Mouse (Mus musculus): ENCODE measurements around the gene Atg9a. TPM values are rescaled to one million over a fixed set of nuclear protein-coding genes. Genes with fewer than 3 reads are reported as not detected.

The Atg9a gene
- polyA plus RNA-seq, 1 experiment from 2014 or later, result 33.0 TPM

- no peak overlapping the region for H3K9ac ChIP-seq (replicated peaks; ENCODE audit: low read length)
- H3K9me3 ChIP-seq (ENCODE audit: low read length), result no peaks in the 10 kb centered on the region
- H3K4me3 ChIP-seq (ENCODE audit: low read length), result no peak overlapping the region
- H3K4me1 ChIP-seq (ENCODE audit: insufficient read depth, low read length), result no peaks in the 10 kb centered on the region
- H3K27ac ChIP-seq (ENCODE audit: low read length), result no peak overlapping the region
- H3K4me2 ChIP-seq (replicated peaks; ENCODE audit: low read depth, low read length), result no peak overlapping the region
- H3K27me3 ChIP-seq (ENCODE audit: insufficient read depth, low read length), result no peaks in the 10 kb centered on the region
- WGBS, result 93% methylated on average over 1 of the region's 1 CpGs
- peaks cover 36% of the 10 kb centered on the region for H3K36me3 ChIP-seq (ENCODE audit: insufficient read depth, low read length)
- ATAC-seq (ENCODE audit: low FRiP score, low TSS enrichment), result no peak
Measured at GRCm38 (mm10) chr1:75201236-75201635, 9.2 kb upstream of the Atg9a start.

DNA sequence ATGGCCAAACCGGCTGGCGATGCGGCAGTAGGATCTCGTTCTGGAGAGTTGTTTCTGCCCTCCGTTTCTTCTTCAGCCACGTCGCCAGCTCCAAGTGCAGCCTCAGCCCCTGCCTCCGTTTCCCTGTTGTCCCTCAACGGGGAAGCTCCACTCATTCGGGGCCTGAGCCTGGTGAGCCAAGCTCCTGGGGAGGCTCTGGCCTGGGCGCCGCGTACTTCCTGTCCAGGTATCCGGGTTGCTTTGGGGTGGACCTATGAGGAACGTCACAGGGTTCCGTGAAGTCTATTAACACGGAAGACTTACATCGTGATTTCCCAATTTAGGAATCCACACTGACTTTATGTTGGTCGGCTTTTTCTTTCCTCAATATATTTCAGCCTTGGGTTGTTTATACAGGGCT is 456 bp upstream of the Atg9a start:
- Histone ChIP-seq H3K4me3 (ENCODE audit: low read length) (peak overlapping the region; percentile 86), H3K4me2 (replicated peaks; ENCODE audit: low read depth, low read length) (peak overlapping the region; percentile 92), H3K27me3 (ENCODE audit: insufficient read depth, low read length) (no peaks in the 10 kb centered on the region), H3K27ac (ENCODE audit: low read length) (peak overlapping the region; percentile 94), H3K4me1 (ENCODE audit: insufficient read depth, low read length) (peaks cover 23% of the 10 kb centered on the region), H3K36me3 (ENCODE audit: insufficient read depth, low read length) (peaks cover 25% of the 10 kb centered on the region), H3K9ac (replicated peaks; ENCODE audit: low read length) (peak overlapping the region; percentile 90), H3K9me3 (ENCODE audit: low read length) (no peaks in the 10 kb centered on the region)
- peak; percentile 62; the same call in 1 of the 2 replicates for ATAC-seq (ENCODE audit: low FRiP score, low TSS enrichment)
- under 1% methylated on average over 19 of the region's 19 CpGs for WGBS

- Histone ChIP-seq H3K36me3 (ENCODE audit: insufficient read depth, low read length) (peaks cover 26% of the 10 kb centered on the region), H3K9me3 (ENCODE audit: low read length) (no peaks in the 10 kb centered on the region), H3K4me3 (ENCODE audit: low read length) (peak overlapping the region; percentile 86), H3K4me2 (replicated peaks; ENCODE audit: low read depth, low read length) (peak overlapping the region; percentile 67), H3K27ac (ENCODE audit: low read length) (peak overlapping the region; percentile 89), H3K4me1 (ENCODE audit: insufficient read depth, low read length) (peaks cover 23% of the 10 kb centered on the region), H3K27me3 (ENCODE audit: insufficient read depth, low read length) (no peaks in the 10 kb centered on the region), H3K9ac (replicated peaks; ENCODE audit: low read length) (peak overlapping the region; percentile 89)
- 47% methylated on average over 5 of the region's 5 CpGs for WGBS
- ATAC-seq (ENCODE audit: low FRiP score, low TSS enrichment), result no peak
Measured at GRCm38 (mm10) chr1:75191258-75191621, 756 bp downstream of the Atg9a start.

DNA sequence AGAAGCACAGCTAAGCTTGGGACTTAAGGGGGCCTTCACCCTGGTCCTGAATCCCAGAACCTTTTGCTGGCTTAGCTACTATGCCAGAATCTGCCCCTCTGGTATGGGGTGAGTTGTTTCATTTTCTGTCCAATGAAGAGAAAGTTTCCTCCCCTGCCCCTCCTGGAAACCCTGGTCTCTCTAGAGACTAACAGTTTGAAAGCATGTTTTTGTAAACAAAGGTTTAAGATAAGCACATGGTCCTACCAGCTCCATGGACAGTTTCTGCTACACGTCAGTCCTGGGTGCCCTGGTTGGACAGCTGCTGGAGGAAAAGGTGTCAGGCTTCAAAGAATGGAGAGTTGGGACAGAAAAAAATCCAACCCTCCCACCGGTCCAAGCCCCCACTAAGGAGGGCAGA is 1.4 kb downstream of the Atg9a start:
- ATAC-seq (ENCODE audit: low FRiP score, low TSS enrichment), result no peak
- Histone ChIP-seq H3K36me3 (ENCODE audit: insufficient read depth, low read length) (peaks cover 26% of the 10 kb centered on the region), H3K27ac (ENCODE audit: low read length) (no peak overlapping the region), H3K4me3 (ENCODE audit: low read length) (no peak overlapping the region; the same call in 1 of the 2 replicates), H3K27me3 (ENCODE audit: insufficient read depth, low read length) (no peaks in the 10 kb centered on the region), H3K9ac (replicated peaks; ENCODE audit: low read length) (peak overlapping the region; percentile 89; the same call in 1 of the 2 replicates), H3K4me2 (replicated peaks; ENCODE audit: low read depth, low read length) (no peak overlapping the region), H3K9me3 (ENCODE audit: low read length) (no peaks in the 10 kb centered on the region), H3K4me1 (ENCODE audit: insufficient read depth, low read length) (peaks cover 23% of the 10 kb centered on the region)
- WGBS, result 65% methylated on average over 2 of the region's 2 CpGs

GRCm38 (mm10) chr1:75187914-75188483 is 4.0 kb downstream of the Atg9a start:
- H3K4me3 ChIP-seq (ENCODE audit: low read length), result no peak overlapping the region
- no peaks in the 10 kb centered on the region for H3K27me3 ChIP-seq (ENCODE audit: insufficient read depth, low read length)
- peaks cover 31% of the 10 kb centered on the region for H3K36me3 ChIP-seq (ENCODE audit: insufficient read depth, low read length)
- H3K4me1 ChIP-seq (ENCODE audit: insufficient read depth, low read length), result peaks cover 14% of the 10 kb centered on the region
- H3K4me2 ChIP-seq (replicated peaks; ENCODE audit: low read depth, low read length), result no peak overlapping the region
- no peaks in the 10 kb centered on the region for H3K9me3 ChIP-seq (ENCODE audit: low read length)
- H3K9ac ChIP-seq (replicated peaks; ENCODE audit: low read length), result no peak overlapping the region
- no peak for ATAC-seq (ENCODE audit: low FRiP score, low TSS enrichment)
- no peak overlapping the region for H3K27ac ChIP-seq (ENCODE audit: low read length)
- WGBS, result 82% methylated on average over 2 of the region's 2 CpGs

GRCm38 (mm10) chr1:75187126-75187525 is 4.9 kb downstream of the Atg9a start:
- Histone ChIP-seq H3K4me3 (ENCODE audit: low read length) (no peak overlapping the region), H3K36me3 (ENCODE audit: insufficient read depth, low read length) (peaks cover 37% of the 10 kb centered on the region), H3K4me2 (replicated peaks; ENCODE audit: low read depth, low read length) (no peak overlapping the region), H3K9ac (replicated peaks; ENCODE audit: low read length) (no peak overlapping the region), H3K4me1 (ENCODE audit: insufficient read depth, low read length) (peaks cover 12% of the 10 kb centered on the region), H3K27ac (ENCODE audit: low read length) (no peak overlapping the region), H3K27me3 (ENCODE audit: insufficient read depth, low read length) (no peaks in the 10 kb centered on the region), H3K9me3 (ENCODE audit: low read length) (no peaks in the 10 kb centered on the region)
- no peak for ATAC-seq (ENCODE audit: low FRiP score, low TSS enrichment)

GRCm38 (mm10) chr1:75185495-75185894 is 6.5 kb downstream of the Atg9a start:
- 90% methylated on average over 11 of the region's 11 CpGs for WGBS
- no peak overlapping the region for H3K4me2 ChIP-seq (replicated peaks; ENCODE audit: low read depth, low read length)
- H3K9ac ChIP-seq (replicated peaks; ENCODE audit: low read length), result no peak overlapping the region
- H3K4me1 ChIP-seq (ENCODE audit: insufficient read depth, low read length), result peaks cover 4% of the 10 kb centered on the region; the same call in 1 of the 2 replicates
- no peak overlapping the region for H3K4me3 ChIP-seq (ENCODE audit: low read length)
- H3K9me3 ChIP-seq (ENCODE audit: low read length), result no peaks in the 10 kb centered on the region
- no peak for ATAC-seq (ENCODE audit: low FRiP score, low TSS enrichment)
- H3K27ac ChIP-seq (ENCODE audit: low read length), result no peak overlapping the region
- no peaks in the 10 kb centered on the region for H3K27me3 ChIP-seq (ENCODE audit: insufficient read depth, low read length)
- peaks cover 42% of the 10 kb centered on the region for H3K36me3 ChIP-seq (ENCODE audit: insufficient read depth, low read length)

GRCm38 (mm10) chr1:75182160-75182559 is 9.8 kb downstream of the Atg9a start:
- ATAC-seq (ENCODE audit: low FRiP score, low TSS enrichment), result no peak
- H3K4me2 ChIP-seq (replicated peaks; ENCODE audit: low read depth, low read length), result no peak overlapping the region
- H3K27me3 ChIP-seq (ENCODE audit: insufficient read depth, low read length), result no peaks in the 10 kb centered on the region
- no peak overlapping the region for H3K4me3 ChIP-seq (ENCODE audit: low read length)
- no peaks in the 10 kb centered on the region for H3K9me3 ChIP-seq (ENCODE audit: low read length)
- H3K9ac ChIP-seq (replicated peaks; ENCODE audit: low read length), result no peak overlapping the region
- peaks cover 43% of the 10 kb centered on the region for H3K36me3 ChIP-seq (ENCODE audit: insufficient read depth, low read length)
- H3K4me1 ChIP-seq (ENCODE audit: insufficient read depth, low read length), result peaks cover 8% of the 10 kb centered on the region
- 76% methylated on average over 4 of the region's 4 CpGs for WGBS
- H3K27ac ChIP-seq (ENCODE audit: low read length), result no peak overlapping the region

DNA sequence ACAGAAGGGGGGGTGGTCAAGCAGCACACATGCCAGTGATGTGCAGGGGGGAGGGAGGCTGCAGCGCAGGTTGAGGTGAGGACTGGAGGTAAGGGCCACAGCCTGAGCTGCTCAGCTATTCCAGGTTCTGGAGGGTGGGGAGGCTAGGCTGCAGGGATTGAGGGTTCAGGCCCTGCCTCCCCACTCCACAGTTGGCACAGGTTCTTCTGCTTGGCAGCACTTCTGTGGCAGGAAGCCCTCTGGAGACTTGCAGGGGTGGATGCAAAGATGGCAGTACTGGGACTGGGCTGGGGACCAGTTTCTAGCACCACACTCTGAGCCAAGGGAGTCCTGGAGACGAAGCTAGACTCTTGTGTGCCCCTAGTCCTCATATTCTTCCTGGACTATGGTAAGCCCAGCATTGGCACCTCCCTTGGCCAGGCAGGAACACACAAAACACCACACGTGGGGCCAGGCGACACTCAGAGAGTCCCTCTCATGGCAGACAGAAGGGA is 10.6 kb downstream of the Atg9a start:
- Histone ChIP-seq H3K4me1 (ENCODE audit: insufficient read depth, low read length) (peaks cover 8% of the 10 kb centered on the region), H3K9me3 (ENCODE audit: low read length) (no peaks in the 10 kb centered on the region), H3K4me3 (ENCODE audit: low read length) (no peak overlapping the region), H3K9ac (replicated peaks; ENCODE audit: low read length) (no peak overlapping the region), H3K4me2 (replicated peaks; ENCODE audit: low read depth, low read length) (no peak overlapping the region), H3K27ac (ENCODE audit: low read length) (no peak overlapping the region), H3K36me3 (ENCODE audit: insufficient read depth, low read length) (peaks cover 44% of the 10 kb centered on the region), H3K27me3 (ENCODE audit: insufficient read depth, low read length) (no peaks in the 10 kb centered on the region)
- ATAC-seq (ENCODE audit: low FRiP score, low TSS enrichment), result no peak
- 87% methylated on average over 4 of the region's 4 CpGs for WGBS

GRCm38 (mm10) chr1:75180741-75181140 is 11.3 kb downstream of the Atg9a start:
- Histone ChIP-seq H3K4me2 (replicated peaks; ENCODE audit: low read depth, low read length) (peak overlapping the region; percentile 98), H3K36me3 (ENCODE audit: insufficient read depth, low read length) (peaks cover 41% of the 10 kb centered on the region), H3K9ac (replicated peaks; ENCODE audit: low read length) (no peak overlapping the region), H3K4me1 (ENCODE audit: insufficient read depth, low read length) (peaks cover 8% of the 10 kb centered on the region), H3K27ac (ENCODE audit: low read length) (no peak overlapping the region), H3K4me3 (ENCODE audit: low read length) (peak overlapping the region; percentile 66), H3K27me3 (ENCODE audit: insufficient read depth, low read length) (no peaks in the 10 kb centered on the region), H3K9me3 (ENCODE audit: low read length) (no peaks in the 10 kb centered on the region)
- 27% methylated on average over 7 of the region's 7 CpGs for WGBS
- peak; percentile 43; the same call in 1 of the 2 replicates for ATAC-seq (ENCODE audit: low FRiP score, low TSS enrichment)
